Mouse (Mus musculus) spleen, adult 2 months (tissue): ENCODE measurements at regions not wholly inside any gene's neighbourhood (a gene's known extent, or its start where the extent isn't known, plus 50 kb on each side); places are given as distances from the start of the nearest gene placed in this dataset.

Experiments
- CTCF ChIP-seq: fragments of 200-500 bp; IDR thresholded peaks from 2 replicates; pipeline ENCODE4 v1.5.1; 2011; ENCODE audit warnings: mild to moderate bottlenecking, inconsistent platforms; ENCODE audit not compliant: insufficient read depth, insufficient read length, insufficient replicate concordance; ENCODE audit errors: extremely low read depth
- POLR2A ChIP-seq: fragments of 200-500 bp; IDR thresholded peaks from 2 replicates; pipeline ENCODE4 v1.6.1; 2011; ENCODE audit warnings: low read depth, low read length, inconsistent platforms

- TF ChIP-seq CTCF, result no peak
- no peak for TF ChIP-seq POLR2A
These were observed 125.2 kb downstream of the Atxn7l3b start for GRCm38 (mm10) chr10:112803557-112803956.
